Mouse (Mus musculus): ENCODE measurements around the gene Lrrc36.

Gene Lrrc36

DNA sequence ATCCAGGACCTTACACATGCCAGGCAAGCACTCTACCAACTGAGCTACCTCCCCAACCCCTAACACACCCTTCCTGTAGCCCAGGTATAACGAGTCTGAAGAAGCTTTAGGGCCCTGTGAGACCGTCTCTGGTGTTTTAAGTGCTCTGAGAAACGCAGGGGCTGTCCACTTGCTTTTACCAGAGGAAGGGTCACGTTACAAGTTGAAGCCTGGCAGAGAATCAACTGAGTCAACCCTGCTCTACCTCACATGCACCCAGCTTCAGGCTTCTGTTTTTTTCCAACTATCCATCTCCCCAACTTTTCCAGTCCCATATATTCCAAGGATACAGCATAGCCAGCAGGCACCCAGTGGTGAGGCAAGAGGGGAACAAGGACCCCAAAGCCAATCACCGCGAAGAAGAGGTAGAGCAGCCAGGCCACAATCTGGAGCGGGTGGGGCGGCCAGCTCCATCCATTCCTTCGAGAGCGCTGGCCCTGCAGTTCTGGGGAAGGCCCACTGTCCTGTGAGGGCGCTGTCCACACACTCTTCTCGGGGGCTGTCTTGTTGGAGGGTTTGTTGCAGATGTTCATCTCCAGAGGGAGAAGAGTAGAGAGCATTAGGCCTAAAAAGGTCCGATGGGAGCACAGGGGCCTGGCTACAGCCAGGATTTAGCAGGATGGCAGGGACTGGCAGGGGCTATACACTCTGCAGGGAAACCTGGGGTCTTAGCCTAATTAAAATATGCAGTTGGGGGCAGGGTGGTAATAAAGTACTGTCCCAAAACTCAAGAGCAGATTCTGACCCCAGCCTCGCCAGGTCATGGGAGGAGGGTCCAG, 70.0 kb downstream of the Lrrc36 start:
- no peak for DNase-seq (ENCODE audit: low spot score)

DNA sequence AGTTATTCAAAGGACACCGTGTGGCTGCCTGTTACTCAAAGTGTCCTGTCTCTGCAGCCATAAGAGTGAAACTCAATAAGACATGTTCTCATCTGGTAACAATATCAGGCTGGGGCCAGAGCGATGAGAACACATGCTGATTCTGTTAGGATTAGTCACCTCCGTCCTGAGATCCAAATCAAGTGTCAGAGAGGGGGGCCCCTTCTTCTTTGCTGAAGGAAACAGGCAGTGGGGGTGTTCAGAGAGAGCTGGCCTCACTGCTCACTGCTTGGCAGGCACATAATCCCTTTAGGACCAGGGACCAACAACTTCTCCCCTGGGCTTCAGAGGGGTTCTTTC, 70.6 kb downstream of the Lrrc36 start:
- no peak for DNase-seq (ENCODE audit: low spot score)

DNA sequence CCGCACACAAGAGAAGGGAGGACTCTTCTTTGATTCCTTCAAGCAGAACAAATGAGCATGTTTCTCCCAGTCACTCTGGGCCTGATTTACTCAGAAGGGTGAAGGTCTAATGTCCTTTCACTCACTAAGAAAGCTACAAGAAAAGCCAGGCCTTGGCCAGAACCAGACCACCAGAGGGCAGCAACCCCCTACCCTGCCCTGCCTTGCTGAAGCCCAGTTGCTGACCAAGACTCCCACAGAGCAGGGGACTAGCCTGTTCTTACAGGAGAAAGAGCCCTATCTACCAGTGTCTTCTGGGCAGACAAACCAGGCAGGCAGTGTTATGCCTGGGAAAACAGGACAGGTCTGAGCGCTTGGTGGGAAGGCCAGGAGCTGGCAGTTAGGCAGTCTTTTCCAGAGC, 71.0 kb downstream of the Lrrc36 start:
- no peak for DNase-seq (ENCODE audit: low spot score)

DNA sequence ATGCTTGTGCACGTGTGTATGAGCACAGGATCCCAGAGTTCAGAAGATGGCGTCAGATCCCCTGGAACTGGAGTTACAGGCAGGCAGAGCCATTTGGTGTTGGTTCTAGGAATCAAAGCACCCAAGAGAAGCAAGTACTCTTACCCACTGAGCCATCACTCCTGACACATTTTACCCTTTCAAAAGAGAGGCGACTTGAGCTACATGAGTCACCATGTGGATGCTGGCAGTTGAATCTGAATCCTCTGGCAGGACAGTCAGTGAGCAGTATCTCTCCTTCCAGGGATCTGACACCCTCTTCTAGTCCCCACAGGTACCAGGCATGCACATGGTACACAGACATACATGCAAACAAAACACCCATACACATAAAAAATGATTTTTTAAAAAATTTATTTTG, 74.7 kb downstream of the Lrrc36 start:
- no peak for DNase-seq (ENCODE audit: low spot score)

DNA sequence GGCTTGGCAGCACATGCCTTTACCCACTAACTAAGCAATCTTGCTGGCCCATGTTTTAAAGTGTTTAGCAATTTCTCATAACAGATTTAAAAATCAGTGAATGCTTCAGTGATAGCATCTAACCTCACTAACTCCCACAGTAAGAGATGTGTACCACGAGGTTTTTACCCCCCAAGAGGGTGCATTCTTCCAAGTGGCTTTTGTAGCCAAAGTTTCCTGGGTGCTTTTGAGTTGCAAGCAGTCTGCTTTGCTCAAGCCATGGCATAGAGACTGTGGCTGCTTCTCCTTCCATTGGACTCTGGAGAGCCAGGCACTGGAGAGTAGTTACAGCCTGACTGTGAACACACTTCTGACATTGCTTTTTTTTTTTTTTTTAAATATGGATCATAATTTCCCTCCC, 75.9 kb downstream of the Lrrc36 start:
- DNase-seq (ENCODE audit: low spot score), result no peak

DNA sequence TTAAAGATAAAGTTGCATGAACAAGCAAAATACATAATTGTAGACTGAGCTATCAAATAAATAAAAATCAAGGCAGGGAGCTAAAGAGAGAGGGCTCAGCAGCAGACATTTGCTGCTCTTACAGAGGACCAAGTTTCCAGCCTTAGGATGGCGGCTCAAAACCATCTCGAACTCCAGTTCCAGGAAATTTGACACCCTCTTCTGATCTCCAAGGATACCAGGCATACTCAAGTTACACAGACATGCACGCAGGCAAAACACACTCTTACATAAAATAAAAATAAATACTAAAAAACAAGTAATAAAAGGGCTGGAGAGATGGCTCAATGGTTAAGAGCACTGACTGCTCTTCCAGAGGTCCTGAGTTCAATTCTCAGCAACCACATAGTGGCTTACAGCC, 80.1 kb downstream of the Lrrc36 start:
- no peak for DNase-seq (ENCODE audit: low spot score)

DNA sequence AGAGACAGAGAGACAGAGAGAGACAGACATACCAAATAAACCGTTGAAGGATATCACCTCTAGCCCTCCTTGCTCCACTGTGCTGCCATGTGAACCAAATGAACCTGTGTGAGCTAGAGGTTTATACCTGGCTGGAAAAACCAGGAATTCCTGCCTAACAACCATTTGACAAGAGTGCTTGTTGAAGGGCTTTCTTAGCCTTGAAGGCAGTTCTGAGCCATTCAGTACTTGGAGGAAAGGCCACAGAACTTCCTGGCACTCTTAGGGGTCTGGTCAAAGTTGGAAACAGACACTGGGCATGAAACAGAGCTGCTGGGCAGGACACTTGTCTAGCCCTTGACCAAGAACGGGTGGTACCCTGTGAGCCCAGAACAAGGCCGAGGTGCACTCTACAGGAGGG, 81.2 kb downstream of the Lrrc36 start:
- DNase-seq (ENCODE audit: low spot score), result no peak

DNA sequence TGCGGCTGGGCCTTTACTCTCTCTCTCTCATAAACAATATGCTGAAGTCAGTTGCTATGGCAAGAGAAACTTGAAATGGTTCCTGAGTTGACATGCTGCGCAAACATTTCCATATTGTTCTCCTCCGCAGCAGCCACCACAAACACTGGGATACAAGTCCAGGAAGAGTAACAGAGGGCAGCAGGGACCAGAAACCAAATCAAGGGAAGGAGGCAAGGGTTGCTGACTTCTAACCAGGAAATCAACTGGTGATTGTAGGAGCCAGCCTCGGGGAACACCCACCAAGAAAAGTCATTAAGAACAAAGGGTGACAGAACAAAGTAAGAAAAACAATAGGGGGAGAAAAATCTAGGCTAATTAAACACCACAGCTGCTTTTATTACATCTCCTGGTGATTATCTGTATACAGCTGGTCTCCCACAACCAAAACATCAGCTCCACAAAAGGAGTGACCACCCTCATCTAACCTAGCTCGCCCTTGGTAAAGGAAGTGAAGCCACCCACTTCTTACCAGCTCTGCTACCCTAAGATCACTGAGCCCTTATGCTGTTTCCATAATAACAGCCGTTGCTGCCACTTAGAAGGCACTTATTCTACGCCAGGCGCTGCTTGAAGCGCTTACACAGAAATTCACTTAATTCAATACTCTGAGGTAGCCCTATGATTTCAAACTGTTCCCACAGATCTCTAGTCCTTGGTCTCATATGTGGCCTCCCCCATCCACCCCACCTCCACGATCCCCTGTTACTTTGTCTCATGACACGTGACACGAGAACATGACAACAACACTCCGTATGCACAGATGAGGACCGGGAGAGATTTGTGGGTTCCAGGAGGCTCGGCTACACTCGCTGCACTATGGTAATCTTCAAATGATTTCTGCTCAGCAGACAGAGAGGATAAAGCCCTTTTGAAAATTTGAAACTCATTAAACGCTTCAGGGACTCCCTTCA, 82.3 kb downstream of the Lrrc36 start:
- DNase-seq (ENCODE audit: low spot score), result no peak

DNA sequence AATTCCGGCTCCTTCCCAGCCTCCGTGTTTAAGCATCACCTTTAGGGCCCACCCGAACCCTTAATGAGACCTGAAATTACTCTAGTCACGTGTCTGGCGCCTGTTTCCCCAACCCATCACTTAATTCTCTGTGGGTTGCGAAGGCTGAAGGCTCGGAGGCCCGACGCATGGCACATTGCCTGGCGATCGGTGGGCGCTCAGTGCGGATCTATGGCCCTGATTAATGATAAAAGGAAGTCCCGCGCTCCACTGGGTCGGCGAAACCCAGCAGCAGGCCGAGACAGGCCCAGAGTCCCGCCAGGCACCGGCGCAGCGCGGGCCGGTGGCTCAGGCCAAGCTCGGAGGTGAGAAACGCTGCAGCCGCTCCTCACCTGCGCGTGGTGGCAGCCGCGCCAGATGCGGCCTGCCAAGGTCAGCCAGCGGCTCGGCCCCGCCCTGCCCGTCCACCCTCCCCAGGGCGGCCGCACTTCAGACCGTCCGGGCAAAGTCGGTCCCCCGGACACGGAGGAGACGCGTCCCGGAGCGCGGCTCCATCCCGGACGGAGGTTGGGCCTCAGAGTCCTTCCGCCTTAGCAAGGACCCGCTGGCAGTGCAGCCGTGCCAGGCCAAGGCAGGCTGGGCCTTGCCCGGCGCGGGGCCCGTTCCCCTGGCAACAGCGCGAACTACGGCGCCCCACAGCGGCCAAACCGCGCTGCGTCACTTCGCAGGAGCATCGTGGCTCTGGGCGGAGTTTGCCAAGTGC, 83.2 kb downstream of the Lrrc36 start, which contains the start of gene Zdhhc1:
Zdhhc1 (minus strand) TSS at position 464 of the 742 bp plus-strand sequence.
- DNase-seq (ENCODE audit: low spot score), result peak; percentile 74

DNA sequence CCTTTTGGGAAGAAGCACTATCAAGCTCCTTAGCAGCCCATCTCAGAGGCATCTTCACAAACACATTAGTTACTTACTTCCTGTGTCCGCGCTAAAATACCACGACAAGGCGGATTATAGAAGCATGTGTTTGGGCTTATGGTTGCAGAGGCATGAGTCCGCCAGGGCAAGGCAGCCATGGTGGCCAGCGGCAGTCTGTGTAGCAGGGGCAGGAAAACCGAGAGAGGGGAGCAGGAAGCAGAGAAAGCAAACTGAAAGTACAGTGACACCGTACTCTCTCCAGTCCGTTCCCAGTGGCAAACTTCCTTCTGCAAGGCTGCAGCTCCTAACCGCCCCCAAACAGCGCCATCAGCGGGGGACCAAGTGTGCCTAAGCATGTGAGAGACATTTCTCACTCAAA, 86.4 kb downstream of the Lrrc36 start:
- no peak for DNase-seq (ENCODE audit: low spot score)

DNA sequence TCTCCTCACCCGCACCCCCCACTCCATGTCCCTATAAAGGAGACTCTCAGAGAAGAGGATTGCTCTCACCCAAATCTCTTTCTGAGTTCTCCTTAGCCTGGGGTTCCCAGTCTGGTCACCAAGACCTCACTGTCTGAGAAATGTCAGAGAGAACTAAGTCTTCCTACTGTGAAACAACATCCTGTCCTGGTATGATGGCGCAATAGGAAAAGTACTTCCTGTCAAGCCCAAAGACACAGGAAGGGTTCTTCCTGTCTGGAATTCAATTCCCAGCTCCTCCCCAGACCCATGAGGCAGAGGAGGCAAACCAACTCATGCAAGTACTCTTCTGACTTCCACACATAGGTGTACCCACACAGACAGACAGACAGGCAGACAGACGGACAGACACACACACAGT, 91.2 kb downstream of the Lrrc36 start:
- no peak for DNase-seq (ENCODE audit: low spot score)

DNA sequence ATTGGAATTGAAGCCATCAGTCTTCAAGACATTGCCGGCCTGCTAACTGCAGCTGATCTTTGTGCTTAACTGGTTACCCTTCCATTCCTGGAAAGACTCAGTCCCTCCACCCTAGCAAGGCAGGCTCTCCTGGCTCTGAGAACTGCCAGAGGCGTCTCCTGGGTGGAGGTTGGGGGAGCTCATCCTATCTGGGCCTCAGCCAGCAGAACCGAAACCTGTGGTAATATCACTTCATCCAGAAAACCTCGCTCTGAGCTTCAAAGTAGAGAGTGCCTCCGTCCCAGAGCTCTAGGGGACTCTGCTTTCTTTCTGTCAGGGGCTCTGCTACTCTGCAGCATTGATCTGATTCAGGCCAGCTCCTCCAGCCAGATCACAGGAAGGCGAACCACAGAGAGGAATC, 93.6 kb downstream of the Lrrc36 start:
- no peak for DNase-seq (ENCODE audit: low spot score)

DNA sequence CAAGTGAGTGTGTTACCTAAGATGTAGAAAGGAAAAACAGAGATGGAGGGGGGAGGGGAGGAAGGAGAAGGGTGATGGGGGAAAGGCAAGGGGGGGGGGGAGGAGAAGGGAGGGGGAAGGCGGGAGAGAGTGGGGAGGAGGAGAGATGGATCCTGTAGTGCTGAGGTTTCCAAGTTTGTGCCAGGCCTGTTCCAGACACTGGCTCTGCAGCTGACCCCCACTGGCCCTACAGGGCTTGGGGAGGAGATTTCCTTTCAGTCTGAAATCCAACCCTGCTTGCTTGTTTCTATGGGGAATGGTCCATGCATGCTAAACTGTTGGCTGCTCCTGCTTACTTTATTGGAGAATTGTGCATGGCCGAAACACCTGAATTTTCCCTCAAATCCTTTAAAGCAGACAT, 95.4 kb downstream of the Lrrc36 start:
- no peak for DNase-seq (ENCODE audit: low spot score)

DNA sequence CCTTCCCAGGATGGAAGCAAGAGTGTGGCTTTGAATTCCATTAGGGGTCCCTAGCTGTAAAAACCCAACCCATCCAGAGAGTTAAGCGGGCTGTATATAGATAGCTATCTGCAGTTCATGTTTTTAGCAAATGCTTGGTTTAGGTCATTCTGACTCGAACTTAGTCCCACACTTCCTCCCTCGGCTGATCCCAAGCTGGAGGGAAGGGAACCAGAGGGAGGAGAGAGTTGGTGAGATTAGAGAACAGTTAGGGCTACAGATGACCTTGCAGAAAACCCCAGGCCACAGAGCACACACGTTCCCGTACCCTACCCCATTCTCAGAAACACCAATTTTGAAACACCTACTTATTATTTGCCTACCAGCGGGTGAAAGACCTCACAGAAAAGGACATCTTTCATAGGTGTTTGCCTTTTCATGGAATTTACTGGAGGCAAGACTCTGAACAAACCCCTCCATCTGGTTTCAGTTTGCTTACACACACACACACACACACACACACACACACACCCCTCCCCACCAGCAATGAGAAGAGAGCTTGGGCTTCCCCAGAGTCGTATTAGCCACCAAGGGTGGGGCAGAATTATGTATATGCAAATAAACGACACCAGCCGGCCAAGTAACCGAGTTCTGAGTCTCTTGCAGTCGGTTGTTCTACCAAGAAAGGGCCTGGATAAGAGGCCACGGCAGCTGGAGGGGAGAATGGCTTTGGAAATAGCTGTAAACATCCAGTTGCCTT, 96.8 kb downstream of the Lrrc36 start:
- no peak for DNase-seq (ENCODE audit: low spot score)

Measured in T-cell, adult 2 months (primary cell).